Mouse (Mus musculus) urinary bladder, postnatal 36 days (tissue): ENCODE results near the gene Slc26a10.
A peak's percentile ranks its signal among the peaks of the same experiment; 100 is the strongest.
"Not testable (repeated sequence)": the region's sequence is repeated elsewhere in the genome, so short reads cannot be mapped to it uniquely, and the experiment has no call there.

Experiments used
- DNase-seq, 2 experiments: peaks; one replicate each; pipeline ENCODE4 v3.0.0; 2022; ENCODE audit warnings: low spot score in 2 of 2, mixed read lengths in 1 of 2

The Slc26a10 gene

GRCm38 (mm10) chr10:127198492-127198891, 18.0 kb upstream of the Slc26a10 start:
- DNase-seq = no peak

DNA sequence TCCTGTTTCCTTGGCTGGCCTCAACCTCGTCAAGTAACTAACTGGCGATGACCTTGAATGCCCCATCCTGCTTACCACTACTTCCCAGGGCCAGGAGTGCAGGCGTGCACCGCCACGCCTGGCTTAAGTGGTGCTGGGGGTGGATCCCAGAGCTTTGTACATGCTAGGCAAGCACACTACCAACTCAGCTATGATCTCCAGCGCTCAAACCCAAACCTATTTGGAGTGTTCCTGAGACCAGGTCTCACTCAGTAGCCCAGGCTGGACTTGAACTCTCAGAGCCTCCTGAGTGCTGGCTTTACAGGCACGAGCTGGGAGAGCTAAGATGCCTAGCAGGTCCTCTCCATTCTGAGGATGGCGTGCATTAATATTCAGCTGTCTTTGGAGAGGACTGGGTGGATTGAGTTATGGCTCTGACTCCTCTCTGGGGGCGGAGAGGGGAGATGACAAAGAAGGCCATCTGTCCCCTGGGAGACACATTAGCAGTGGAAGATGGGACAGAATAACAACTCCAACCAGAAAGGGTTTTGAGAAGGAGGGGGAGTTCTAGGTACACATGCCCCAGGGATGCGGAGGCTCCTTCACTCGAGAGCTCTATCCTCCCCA, 17.2 kb upstream of the Slc26a10 start:
- no peak for DNase-seq

- no peak for DNase-seq
Observed at GRCm38 (mm10) chr10:127197104-127197503, 16.7 kb upstream of the Slc26a10 start.

DNA sequence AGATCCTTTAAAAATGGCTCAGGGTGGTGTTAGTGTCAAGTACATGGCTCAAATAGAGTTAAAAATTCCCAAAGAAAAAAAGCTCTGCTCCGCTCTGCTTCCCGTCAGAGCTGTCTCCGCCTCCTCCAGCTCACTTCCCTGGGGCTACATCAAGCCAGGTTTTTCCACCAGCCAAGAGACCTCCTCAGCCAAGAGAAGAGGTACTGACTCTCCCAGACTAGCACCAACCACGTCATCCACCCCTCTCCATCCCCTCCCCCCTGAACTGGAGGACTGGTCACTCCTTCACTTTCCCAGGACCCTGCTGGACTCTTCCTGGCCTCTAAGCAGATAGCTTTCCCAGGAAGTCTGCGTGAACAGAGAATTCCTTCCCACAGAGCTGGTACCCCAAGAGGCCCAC, 15.9 kb upstream of the Slc26a10 start:
- peak; percentile 39 to 63 for DNase-seq

- no peak for DNase-seq
Observed at GRCm38 (mm10) chr10:127195328-127196129, 15.1 kb upstream of the Slc26a10 start, which contains the start of gene Dtx3. Dtx3 (minus strand) TSS chr10:127195728.

- peak; percentile 51 to 71 for DNase-seq
Observed at GRCm38 (mm10) chr10:127194428-127195327, 14.2 kb upstream of the Slc26a10 start.

GRCm38 (mm10) chr10:127193011-127193410, 12.6 kb upstream of the Slc26a10 start:
- DNase-seq = no peak

DNA sequence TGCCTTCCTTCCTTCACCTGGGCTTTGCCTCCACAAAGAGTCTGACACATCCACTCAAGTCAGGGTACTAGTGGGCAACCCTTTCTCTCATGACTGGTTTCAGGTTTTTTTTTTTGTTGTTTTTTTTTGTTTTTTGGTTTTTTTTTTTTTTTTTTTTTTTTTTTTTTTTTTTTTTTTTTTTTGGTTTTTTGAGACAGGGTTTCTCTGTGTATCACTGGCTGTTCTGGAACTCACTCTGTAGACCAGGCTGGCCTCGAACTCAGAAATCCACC, 11.5 kb upstream of the Slc26a10 start:
- not testable (repeated sequence) for DNase-seq

GRCm38 (mm10) chr10:127191191-127192056, 11.0 kb upstream of the Slc26a10 start:
- no peak for DNase-seq

DNA sequence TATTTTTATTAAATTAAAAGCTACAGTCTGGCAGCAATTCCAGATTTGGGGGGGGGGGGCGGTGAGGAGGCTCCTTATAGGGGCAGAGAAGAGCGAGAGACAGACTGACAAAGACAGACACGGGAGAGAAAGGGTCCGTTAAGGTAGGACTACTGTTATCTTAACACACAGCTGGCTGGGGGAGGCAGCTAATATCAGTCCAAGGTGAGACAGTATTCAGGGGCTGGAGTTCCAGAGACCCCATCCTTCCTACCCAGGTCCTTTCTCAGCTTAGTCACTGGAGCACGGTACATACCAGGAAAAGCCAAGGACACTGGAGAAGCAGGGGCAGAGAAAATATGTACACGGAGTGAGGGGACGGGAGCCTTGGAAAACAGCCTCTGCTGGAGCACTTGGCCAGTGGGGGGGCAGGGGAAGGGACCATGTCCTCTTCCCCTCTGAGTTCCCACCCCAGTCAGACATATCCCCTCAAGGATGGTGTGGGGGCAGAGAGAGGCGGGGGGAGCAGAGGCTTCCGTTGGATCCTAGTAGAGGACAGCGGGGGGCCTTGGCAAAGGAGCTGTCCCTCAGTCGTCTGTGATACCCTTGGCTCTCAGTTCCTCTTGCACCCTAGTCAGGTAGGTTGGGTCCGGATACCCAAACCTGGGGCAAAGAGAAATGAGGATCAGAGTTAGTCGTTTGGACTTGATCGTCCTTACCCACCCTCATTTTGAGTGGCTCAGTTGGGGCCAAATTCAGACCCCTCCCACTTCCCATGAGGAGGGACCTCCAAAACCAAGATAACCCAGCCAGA, 10.1 kb upstream of the Slc26a10 start:
- no peak for DNase-seq

DNA sequence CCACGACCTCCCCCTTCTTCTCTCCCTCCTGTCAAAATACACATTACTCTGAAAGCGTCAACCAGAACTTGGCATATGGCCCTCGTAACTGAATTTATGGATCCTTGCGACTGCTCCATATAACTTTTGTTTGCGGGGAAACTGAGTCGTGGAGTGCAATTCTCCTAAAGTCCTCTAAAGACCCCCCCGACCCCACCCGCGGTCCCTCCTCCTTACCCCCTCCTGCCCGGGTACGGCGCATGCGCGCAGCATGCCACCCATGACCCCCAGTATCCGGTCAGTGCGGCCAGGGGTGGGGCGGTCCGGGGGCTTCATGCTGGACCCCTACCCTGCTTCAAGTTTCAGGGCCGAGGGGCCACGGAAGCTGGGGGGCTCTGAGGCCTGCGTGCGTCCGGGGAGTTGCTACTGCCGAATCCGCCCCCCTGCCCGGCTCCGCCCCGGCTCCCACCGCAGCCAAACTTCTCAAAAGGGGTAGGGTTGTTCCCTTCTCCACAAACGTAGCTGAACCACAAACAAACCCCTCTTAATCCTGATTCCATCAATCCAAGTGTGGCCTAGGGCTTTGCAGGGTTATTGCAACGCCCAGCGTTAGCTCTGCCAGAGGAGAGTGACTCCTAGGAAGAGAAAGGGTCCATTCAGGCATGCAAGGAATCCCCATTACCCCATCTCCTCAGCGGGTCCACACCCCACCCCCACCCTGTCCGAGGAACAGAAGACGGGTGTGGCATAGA, 9.4 kb upstream of the Slc26a10 start, which contains the start of gene Arhgef25:
Gene Arhgef25, minus strand, starts transcription at position 433 of the 731 bp plus-strand sequence.
- DNase-seq = peak; percentile 50 to 62

GRCm38 (mm10) chr10:127189116-127189650, 8.7 kb upstream of the Slc26a10 start:
- DNase-seq = peak; percentile 39 to 47

GRCm38 (mm10) chr10:127188465-127189115, 8.1 kb upstream of the Slc26a10 start:
- peak; percentile 18 to 45 for DNase-seq

DNA sequence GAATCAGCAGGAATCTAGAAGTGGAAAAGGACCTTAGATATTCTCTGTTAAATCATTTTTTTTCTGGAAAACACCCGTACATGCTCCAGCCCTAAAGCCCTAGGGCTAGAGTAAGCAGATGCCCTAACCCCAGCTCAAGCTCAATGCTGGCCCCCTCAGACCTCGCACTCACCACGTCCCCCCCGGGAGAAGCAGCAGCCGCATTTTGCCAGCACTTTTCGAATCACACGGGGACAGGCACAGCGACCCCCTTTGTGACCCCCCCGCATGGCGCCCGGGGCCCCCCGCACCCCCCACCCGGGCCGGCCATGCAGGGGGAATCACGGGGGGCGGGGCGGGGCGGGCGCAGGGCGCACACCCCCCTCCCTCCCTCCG, 7.6 kb upstream of the Slc26a10 start:
- no peak for DNase-seq

DNA sequence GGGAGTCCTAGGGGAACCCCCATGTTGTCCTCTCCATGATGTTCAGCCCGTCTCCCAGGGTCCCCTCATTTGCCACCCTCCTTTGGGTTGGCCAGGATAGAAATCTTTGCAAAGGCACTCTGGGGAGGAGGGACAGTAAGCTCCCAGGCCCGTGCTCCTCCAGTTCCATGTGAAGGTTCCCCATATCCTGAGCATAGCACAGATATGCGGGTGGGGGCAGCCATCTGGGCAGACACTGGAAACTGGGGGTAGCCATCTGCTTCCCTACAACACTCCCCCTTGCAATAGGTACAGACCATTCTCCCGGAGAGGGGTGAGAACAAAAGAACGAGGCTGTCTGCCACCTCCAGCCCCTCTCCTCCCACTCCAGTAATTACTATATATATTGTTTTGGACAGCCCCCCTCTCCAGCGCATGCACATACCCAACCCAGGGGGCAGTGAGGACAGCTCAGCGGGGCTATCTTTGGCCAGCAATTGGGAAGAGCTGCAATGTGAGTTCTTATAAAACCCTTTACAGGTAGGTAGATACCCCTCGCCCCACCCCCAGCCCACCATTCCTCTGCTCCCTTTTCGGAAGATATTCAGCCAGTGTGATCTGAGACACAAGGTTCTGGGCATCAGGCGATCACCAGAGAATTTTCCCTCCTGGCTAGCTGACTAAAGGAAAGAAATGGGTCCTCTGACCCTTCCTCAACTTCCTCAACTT, 7.1 kb upstream of the Slc26a10 start:
- no peak for DNase-seq

GRCm38 (mm10) chr10:127186451-127186850, 6.0 kb upstream of the Slc26a10 start:
- DNase-seq = no peak

GRCm38 (mm10) chr10:127185506-127185905, 5.1 kb upstream of the Slc26a10 start:
- no peak for DNase-seq

GRCm38 (mm10) chr10:127185101-127185500, 4.7 kb upstream of the Slc26a10 start:
- DNase-seq = no peak
